In genomic region chr6:39606862-39607261, GRCm38 (mm10) we compare ENCODE assay signal across 13 mouse cellular contexts. TPM values are rescaled to one million over a fixed set of nuclear protein-coding genes. Genes with fewer than 3 reads are reported as not detected.
DNase-seq lines count a peak whose midpoint lies in the region; ATAC-seq and TF ChIP-seq lines count a peak whose summit lies in the region.
"Had no signal": no experiment of that assay in that cellular context is flagged by ENCODE, and none has a peak within 500 bp of the region (broad histone marks: within the 10 kb centered on the region; RNA-seq: fewer than 3 reads in every experiment).

No protein-coding gene starts in this region.

- no peak for TF ChIP-seq CTCF in layer of hippocampus, adult 2 months (conservative IDR thresholded peaks at IDR 0.05)
- no peak for TF ChIP-seq CTCF in cerebellum, adult 2 months (IDR thresholded peaks at IDR 0.05; ENCODE audit: borderline replicate concordance, insufficient read depth, low read depth, low read length)

- WGBS in cerebellum, adult 2 months, result 78% methylated on average over 3 of the region's 3 CpGs

- peak overlapping the region; percentile 83; the same call in 1 of the 2 replicates for H3K27ac ChIP-seq in layer of hippocampus, adult 2 months
- H3K27ac ChIP-seq in cerebellum, adult 2 months (ENCODE audit: insufficient read depth, low read length), result no peak overlapping the region
- H3K27ac ChIP-seq: heart, adult 2 months; limb, embryonic 15.5 days; midbrain, embryonic 15.5 days had no signal

- TF ChIP-seq POLR2A in cerebellum, adult 2 months (IDR thresholded peaks at IDR 0.05; ENCODE audit: borderline replicate concordance, insufficient read depth, low read length), result no peak

- H3K4me1 ChIP-seq in cerebellum, adult 2 months (ENCODE audit: control insufficient read depth, insufficient read depth, low read length), result no peaks in the 10 kb centered on the region
- H3K4me1 ChIP-seq: limb, embryonic 15.5 days; midbrain, embryonic 15.5 days had no signal

- peak; percentile 94 for ATAC-seq in CD4-positive, CD25-positive, alpha-beta regulatory T cell, adult 4 months
- ATAC-seq: midbrain, embryonic 15.5 days had no signal

- H3K27me3 ChIP-seq in cerebellum, adult 2 months (ENCODE audit: control insufficient read depth, insufficient read depth, low read length), result no peaks in the 10 kb centered on the region
- H3K27me3 ChIP-seq: limb, embryonic 15.5 days; midbrain, embryonic 15.5 days had no signal

- no peak for DNase-seq in layer of hippocampus, adult 2 months (ENCODE audit: low spot score in 2 of 2)
- no peak for DNase-seq in layer of hippocampus, adult 9-10 months (ENCODE audit: low spot score)
- peak; percentile 74 for DNase-seq in induced T-regulatory cell, adult 2 months (ENCODE audit: low read depth)
- peak; percentile 59 for DNase-seq in thymus, postnatal 14 days
- DNase-seq in cerebellum, adult 2 months, result no peak
- no peak for DNase-seq in cerebellum, adult 18-20 months
- DNase-seq: heart, adult 2 months; heart, postnatal 4 days had no signal

- H3K4me3 ChIP-seq in layer of hippocampus, adult 2 months, result no peak overlapping the region
- no peak overlapping the region for H3K4me3 ChIP-seq in cerebellum, adult 2 months (replicated peaks; ENCODE audit: insufficient read depth, low read depth, low read length)
- H3K4me3 ChIP-seq: heart, adult 2 months; limb, embryonic 15.5 days; midbrain, embryonic 15.5 days had no signal

RNA-seq across cellular contexts. Expression of gene Ndufb2, which starts 14.5 kb away (rescaled TPM):
- total RNA-seq in layer of hippocampus, adult 2 months (2021), result 100 to 1,000 TPM; 167 to 192 TPM
- 10 to 100 TPM; 46.2 to 69.9 TPM for polyA plus RNA-seq in CD4-positive, CD25-positive, alpha-beta regulatory T cell, adult 4 months (2017; shearing (Covaris generic))
- 315 and 319 TPM in 2 replicates for polyA plus RNA-seq in cerebellum, adult 2 months (2012; rRNA removed)

RNA-seq across cellular contexts. Expression of gene Gm42420, which starts 21.3 kb away (rescaled TPM):
- not detected for total RNA-seq in layer of hippocampus, adult 2 months (2021)
- polyA plus RNA-seq in CD4-positive, CD25-positive, alpha-beta regulatory T cell, adult 4 months (2017; shearing (Covaris generic)), result not detected
- polyA plus RNA-seq in cerebellum, adult 2 months (2012; rRNA removed), result 0.72 and 0.95 TPM in 2 replicates
- total RNA-seq: ES-E14; heart, adult 2 months; heart, postnatal 4 days had no signal
- polyA plus RNA-seq: kidney, embryonic 14.5 days had no signal

RNA-seq across cellular contexts. Expression of gene Adck2, which starts 33.2 kb away (rescaled TPM):
- total RNA-seq in layer of hippocampus, adult 2 months (2021), result 10 to 100 TPM; 27.5 to 32.0 TPM
- polyA plus RNA-seq in CD4-positive, CD25-positive, alpha-beta regulatory T cell, adult 4 months (2017; shearing (Covaris generic)), result 10 to 100 TPM; 27.8 to 29.7 TPM
- 30.2 and 33.2 TPM in 2 replicates for polyA plus RNA-seq in cerebellum, adult 2 months (2012; rRNA removed)

RNA-seq across cellular contexts. Expression of gene Dennd2a, which starts 49.2 kb away (rescaled TPM):
- 10 to 100 TPM; 37.0 to 38.2 TPM for total RNA-seq in layer of hippocampus, adult 2 months (2021)
- polyA plus RNA-seq in CD4-positive, CD25-positive, alpha-beta regulatory T cell, adult 4 months (2017; shearing (Covaris generic)), result under 1 TPM in 1 of 2 experiments, not detected in 1; 0.65 TPM
- polyA plus RNA-seq in cerebellum, adult 2 months (2012; rRNA removed), result 12.3 and 13.5 TPM in 2 replicates

Comparison
In these comparisons a context has a peak if more than half of its experiments do, and no peak if none do; other contexts are left out.
1. DNase-seq: peak in induced T-regulatory cell, adult 2 months (single experiment) and thymus, postnatal 14 days (single experiment); none in layer of hippocampus, adult 2 months (0 of 2), layer of hippocampus, adult 9-10 months (single experiment), cerebellum, adult 2 months (0 of 2) and cerebellum, adult 18-20 months (0 of 2).